Comparison of ENCODE assay signal across 25 mouse cellular contexts in genomic region chr7:122380336-122381130, GRCm38 (mm10).
A peak's percentile ranks its signal among the peaks of the same experiment; 100 is the strongest.
DNase-seq lines count a peak whose midpoint lies in the region; ATAC-seq and TF ChIP-seq lines count a peak whose summit lies in the region.
"Had no signal": no experiment of that assay in that cellular context is flagged by ENCODE, and none has a peak within 500 bp of the region (broad histone marks: within the 10 kb centered on the region; RNA-seq: fewer than 3 reads in every experiment).

No protein-coding gene starts in this region.

- ATAC-seq in hindbrain, embryonic 13.5 days (ENCODE audit: low FRiP score): no peak
- ATAC-seq in CD4-positive, CD25-positive, alpha-beta regulatory T cell, adult 4 months: no peak
- ATAC-seq in liver, embryonic 11.5 days (replicated peaks; ENCODE audit: low FRiP score): no peak

- H3K27me3 ChIP-seq in hindbrain, embryonic 10.5 days (ENCODE audit: insufficient read depth, poor library complexity, severe bottlenecking): no peaks in the 10 kb centered on the region
- H3K27me3 ChIP-seq in hindbrain, embryonic 13.5 days: no peaks in the 10 kb centered on the region
- no peaks in the 10 kb centered on the region for H3K27me3 ChIP-seq in cerebellum, adult 2 months (ENCODE audit: control insufficient read depth, insufficient read depth, low read length)
- H3K27me3 ChIP-seq in liver, embryonic 11.5 days (replicated peaks; ENCODE audit: control insufficient read depth, insufficient read depth, low read length): no peaks in the 10 kb centered on the region
- H3K27me3 ChIP-seq: embryonic facial prominence, embryonic 13.5 days; forebrain, embryonic 12.5 days; kidney, embryonic 15.5 days; limb, embryonic 15.5 days; liver, embryonic 15.5 days; neural tube, embryonic 15.5 days had no signal

- TF ChIP-seq POLR2A in cerebellum, adult 2 months (IDR thresholded peaks at IDR 0.05; ENCODE audit: borderline replicate concordance, insufficient read depth, low read length): no peak

- no peak overlapping the region for H3K4me3 ChIP-seq in hindbrain, embryonic 10.5 days
- no peak overlapping the region for H3K4me3 ChIP-seq in hindbrain, embryonic 13.5 days
- no peak overlapping the region for H3K4me3 ChIP-seq in cerebellum, adult 2 months (replicated peaks; ENCODE audit: insufficient read depth, low read depth, low read length)
- no peak overlapping the region for H3K4me3 ChIP-seq in liver, embryonic 11.5 days (ENCODE audit: low read depth, low read length)
- H3K4me3 ChIP-seq: embryonic facial prominence, embryonic 13.5 days; erythroblast, embryonic 14.5 days; forebrain, embryonic 12.5 days; kidney, embryonic 15.5 days; limb, embryonic 15.5 days; liver, embryonic 15.5 days; lung, embryonic 15.5 days; megakaryocyte, embryonic 14.5 days; neural tube, embryonic 15.5 days had no signal

- H3K36me3 ChIP-seq in hindbrain, embryonic 10.5 days: no peaks in the 10 kb centered on the region
- H3K36me3 ChIP-seq in hindbrain, embryonic 13.5 days: no peaks in the 10 kb centered on the region
- no peaks in the 10 kb centered on the region for H3K36me3 ChIP-seq in liver, embryonic 11.5 days (ENCODE audit: control insufficient read depth, insufficient read depth, low read length)
- H3K36me3 ChIP-seq: embryonic facial prominence, embryonic 13.5 days; forebrain, embryonic 12.5 days; kidney, embryonic 15.5 days; limb, embryonic 15.5 days; liver, embryonic 15.5 days; lung, embryonic 15.5 days; neural tube, embryonic 15.5 days had no signal

- H3K27ac ChIP-seq in hindbrain, embryonic 10.5 days: 0 out of 2 replicates have a peak overlapping the region, but pooled peaks have one; percentile 35
- H3K27ac ChIP-seq in hindbrain, embryonic 13.5 days: no peak overlapping the region
- peak overlapping the region; percentile 74 for H3K27ac ChIP-seq in cerebellum, adult 2 months (ENCODE audit: insufficient read depth, low read length)
- no peak overlapping the region for H3K27ac ChIP-seq in liver, embryonic 11.5 days (ENCODE audit: low read depth, low read length)
- H3K27ac ChIP-seq: embryonic facial prominence, embryonic 13.5 days; forebrain, embryonic 12.5 days; kidney, embryonic 15.5 days; limb, embryonic 15.5 days; liver, embryonic 15.5 days; lung, embryonic 15.5 days; neural tube, embryonic 15.5 days; stomach, postnatal 0 days had no signal

- no peak for TF ChIP-seq CTCF in cerebellum, adult 2 months (IDR thresholded peaks at IDR 0.05; ENCODE audit: borderline replicate concordance, insufficient read depth, low read depth, low read length)

- H3K4me1 ChIP-seq in hindbrain, embryonic 10.5 days (replicated peaks): peaks cover 15% of the 10 kb centered on the region
- peaks cover 20% of the 10 kb centered on the region for H3K4me1 ChIP-seq in hindbrain, embryonic 13.5 days (replicated peaks)
- H3K4me1 ChIP-seq in cerebellum, adult 2 months (ENCODE audit: control insufficient read depth, insufficient read depth, low read length): peaks cover 34% of the 10 kb centered on the region
- no peaks in the 10 kb centered on the region for H3K4me1 ChIP-seq in liver, embryonic 11.5 days (replicated peaks; ENCODE audit: control insufficient read depth, insufficient read depth, low read length)
- H3K4me1 ChIP-seq: liver, embryonic 15.5 days had no signal

- 90% methylated on average over 10 of the region's 10 CpGs for whole genome bisulfite sequencing in hindbrain, embryonic 10.5 days
- 93% methylated on average over 10 of the region's 10 CpGs for WGBS in hindbrain, embryonic 13.5 days
- 17% methylated on average over 10 of the region's 10 CpGs for WGBS in cerebellum, adult 2 months
- WGBS in liver, embryonic 11.5 days: 72% methylated on average over 10 of the region's 10 CpGs

- no peak overlapping the region for H3K9ac ChIP-seq in hindbrain, embryonic 13.5 days
- no peak overlapping the region for H3K9ac ChIP-seq in liver, embryonic 11.5 days (ENCODE audit: low read depth, low read length)
- H3K9ac ChIP-seq: embryonic facial prominence, embryonic 13.5 days; forebrain, embryonic 12.5 days; kidney, embryonic 15.5 days; limb, embryonic 15.5 days; liver, embryonic 15.5 days; lung, embryonic 15.5 days; neural tube, embryonic 15.5 days had no signal

- no peak for DNase-seq in hindbrain, embryonic 10.5 days (ENCODE audit: low spot score)
- peak; percentile 93 for DNase-seq in brain, adult 2 months (ENCODE audit: low read depth, low spot score)
- DNase-seq in cerebellum, adult 2 months: peak; percentile 78 to 88
- peak; percentile 78 to 80 for DNase-seq in cerebellum, postnatal 25 days
- no peak for DNase-seq in embryo, embryonic 10.5 days (ENCODE audit: low spot score)
- no peak for DNase-seq in liver, embryonic 11.5 days (ENCODE audit: low spot score)
- DNase-seq: adrenal gland, postnatal 25 days; kidney, adult 11 months; kidney, postnatal 36 days; layer of hippocampus, adult 9-11 months; left cerebral cortex, postnatal 4 days; lung, postnatal 36 days had no signal

- no peak overlapping the region for H3K4me2 ChIP-seq in hindbrain, embryonic 13.5 days
- no peak overlapping the region for H3K4me2 ChIP-seq in liver, embryonic 11.5 days
- H3K4me2 ChIP-seq: embryonic facial prominence, embryonic 13.5 days; forebrain, embryonic 12.5 days; heart, embryonic 11.5 days; kidney, embryonic 15.5 days; limb, embryonic 15.5 days; liver, embryonic 15.5 days; lung, embryonic 15.5 days; neural tube, embryonic 15.5 days had no signal

- no peaks in the 10 kb centered on the region for H3K9me3 ChIP-seq in hindbrain, embryonic 10.5 days
- no peaks in the 10 kb centered on the region for H3K9me3 ChIP-seq in hindbrain, embryonic 13.5 days
- H3K9me3 ChIP-seq in liver, embryonic 11.5 days (ENCODE audit: control insufficient read depth, low read length): no peaks in the 10 kb centered on the region
- H3K9me3 ChIP-seq: embryonic facial prominence, embryonic 13.5 days; forebrain, embryonic 12.5 days; kidney, embryonic 15.5 days; limb, embryonic 15.5 days; liver, embryonic 15.5 days; lung, embryonic 15.5 days; neural tube, embryonic 15.5 days had no signal

Comparison
In these comparisons a context has a peak if more than half of its experiments do, and no peak if none do; other contexts are left out.
1. H3K27ac ChIP-seq: peak in hindbrain, embryonic 10.5 days (single experiment) and cerebellum, adult 2 months (single experiment); none in hindbrain, embryonic 13.5 days (single experiment) and liver, embryonic 11.5 days (single experiment).
2. DNase-seq: peak in brain, adult 2 months (single experiment), cerebellum, adult 2 months (2 of 2) and cerebellum, postnatal 25 days (2 of 2); none in hindbrain, embryonic 10.5 days (single experiment), embryo, embryonic 10.5 days (single experiment) and liver, embryonic 11.5 days (single experiment).